Mouse (Mus musculus) liver, adult 2 months (tissue): ENCODE data around the gene Slc12a7. TPM values are rescaled to one million over a fixed set of nuclear protein-coding genes. Genes with fewer than 3 reads are reported as not detected.

Source experiments
- DNase-seq: peaks from one replicate; pipeline ENCODE4 v3.0.0-alpha.2; 2011; ENCODE audit warnings: low read depth, low spot score; ENCODE audit errors: extremely low read depth
- H3K27ac ChIP-seq: fragments of 200-500 bp; replicated peaks from 2 replicates; pipeline ENCODE4 v1.5.1; 2012; ENCODE audit warnings: low read depth, mild to moderate bottlenecking, control low read depth, inconsistent platforms, low read length; ENCODE audit not compliant: insufficient read depth
- H3K27me3 ChIP-seq: fragments of 200-500 bp; 2 replicates; pipeline ENCODE4 v1.6.1; 2012; ENCODE audit warnings: mild to moderate bottlenecking, moderate library complexity, low read length, inconsistent platforms; ENCODE audit not compliant: control insufficient read depth, insufficient read depth
- H3K36me3 ChIP-seq: fragments of 200-500 bp; 2 replicates; pipeline ENCODE4 v1.6.1; 2012; ENCODE audit warnings: low read length, inconsistent platforms; ENCODE audit not compliant: control insufficient read depth, insufficient read depth
- H3K4me1 ChIP-seq: fragments of 200-500 bp; 2 replicates; pipeline ENCODE4 v1.6.1; 2011; ENCODE audit warnings: low read length; ENCODE audit not compliant: control insufficient read depth, insufficient read depth
- H3K4me3 ChIP-seq: fragments of 200-500 bp; 2 replicates; pipeline ENCODE4 v1.5.1; 2011; ENCODE audit warnings: low read depth, mild to moderate bottlenecking, control low read depth, low read length, moderate library complexity; ENCODE audit not compliant: insufficient read depth
- H3K79me2 ChIP-seq: fragments of 200-500 bp; 2 replicates; pipeline ENCODE4 v1.6.1; 2012; ENCODE audit warnings: inconsistent platforms, mild to moderate bottlenecking, low read length, moderate library complexity; ENCODE audit not compliant: control insufficient read depth, insufficient read depth
- H3K9ac ChIP-seq: fragments of 200-500 bp; 2 replicates; pipeline ENCODE4 v1.6.1; 2012; ENCODE audit warnings: low read depth, mild to moderate bottlenecking, control low read depth, inconsistent platforms, low read length
- CTCF ChIP-seq: fragments of 200-500 bp; IDR thresholded peaks from 2 replicates; pipeline ENCODE4 v1.5.1; 2011; ENCODE audit warnings: low read depth, low read length, control low read depth
- POLR2A ChIP-seq: fragments of 200-500 bp; IDR thresholded peaks from 2 replicates; pipeline ENCODE4 v1.6.1; 2011; ENCODE audit warnings: low read length, control low read depth; ENCODE audit not compliant: insufficient read depth; ENCODE audit errors: extremely low read depth
- WGBS: fragments of 180-500 bp; shearing (Covaris S2); methylation state at CpG from one replicate; pipeline ENCODE4 v1.1.7; 2018; 5-methylcytosine and 5-hydroxymethylcytosine counted together
- polyA plus RNA-seq: library from polyadenylated mRNA; depleted of rRNA; stranded (reverse); fragments of >200 nt; gene quantifications from 2 replicates; pipeline ENCODE4 v1.2.3, GENCODE M21; 2012
- total RNA-seq: library from RNA; depleted of rRNA; stranded (reverse); fragments of >200 nt; gene quantifications from 2 replicates; pipeline ENCODE4 v1.2.3, GENCODE M21; 2014

The Slc12a7 gene
- total and polyA plus RNA-seq, 2 experiments, result 38.0 to 91.0 TPM

DNA sequence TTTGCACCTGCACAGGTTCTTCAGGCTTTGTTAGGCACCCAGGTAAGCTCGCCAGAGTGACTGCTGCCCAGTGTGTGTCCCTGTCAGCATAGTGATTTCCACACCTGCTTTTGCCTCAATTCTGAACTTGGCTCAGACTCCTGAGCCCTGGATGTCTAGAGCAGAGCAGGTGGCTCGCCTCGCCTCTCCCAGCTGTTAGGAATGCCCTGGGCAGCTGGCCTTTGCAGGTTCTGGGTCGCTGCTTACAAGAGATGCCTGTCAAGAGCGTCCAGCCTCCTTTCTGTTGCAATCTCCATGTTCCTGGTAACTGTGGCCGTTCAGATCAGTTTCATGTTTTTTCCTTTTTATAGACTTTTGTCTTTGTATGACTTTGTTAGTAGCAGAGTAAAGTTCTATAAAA is 83.4 kb downstream of the Slc12a7 start:
- Histone ChIP-seq H3K79me2 (no peaks in the 10 kb centered on the region), H3K36me3 (peaks cover 26% of the 10 kb centered on the region; the same call in 1 of the 2 replicates), H3K4me3 (no peak overlapping the region), H3K27ac (no peak overlapping the region), H3K27me3 (no peaks in the 10 kb centered on the region), H3K4me1 (no peaks in the 10 kb centered on the region), H3K9ac (no peak overlapping the region)
- DNase-seq, result peak; percentile 28
- TF ChIP-seq POLR2A (no peak), CTCF (no peak)
- WGBS, result 66% methylated on average over 6 of the region's 6 CpGs

DNA sequence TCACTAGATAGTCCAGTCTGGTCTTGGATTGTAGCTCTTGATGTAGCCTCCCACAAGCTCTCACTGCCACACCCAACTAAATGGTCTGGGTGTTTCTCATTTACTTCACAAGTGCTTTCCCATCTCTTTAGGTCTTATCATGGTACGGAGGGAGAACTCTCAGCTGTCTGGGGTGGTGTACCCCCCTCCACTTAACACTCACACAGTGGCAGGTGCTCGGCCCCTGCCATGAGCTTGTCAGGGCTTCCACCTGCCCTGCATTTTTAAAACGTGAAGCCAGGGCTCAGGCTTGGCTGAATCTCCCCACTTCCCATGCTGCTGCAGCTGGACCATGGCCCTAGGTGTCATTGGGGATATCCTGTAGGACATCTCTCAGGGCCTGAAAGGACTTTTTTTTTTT is 86.0 kb downstream of the Slc12a7 start:
- DNase-seq, result no peak
- Histone ChIP-seq H3K9ac (no peak overlapping the region), H3K4me3 (no peak overlapping the region), H3K27ac (no peak overlapping the region), H3K4me1 (peaks cover 4% of the 10 kb centered on the region; the same call in 1 of the 2 replicates), H3K36me3 (peaks cover 9% of the 10 kb centered on the region; the same call in 1 of the 2 replicates), H3K27me3 (no peaks in the 10 kb centered on the region), H3K79me2 (no peaks in the 10 kb centered on the region)
- TF ChIP-seq CTCF, result no peak
- TF ChIP-seq POLR2A, result no peak
- 69% methylated on average over 3 of the region's 3 CpGs for WGBS

DNA sequence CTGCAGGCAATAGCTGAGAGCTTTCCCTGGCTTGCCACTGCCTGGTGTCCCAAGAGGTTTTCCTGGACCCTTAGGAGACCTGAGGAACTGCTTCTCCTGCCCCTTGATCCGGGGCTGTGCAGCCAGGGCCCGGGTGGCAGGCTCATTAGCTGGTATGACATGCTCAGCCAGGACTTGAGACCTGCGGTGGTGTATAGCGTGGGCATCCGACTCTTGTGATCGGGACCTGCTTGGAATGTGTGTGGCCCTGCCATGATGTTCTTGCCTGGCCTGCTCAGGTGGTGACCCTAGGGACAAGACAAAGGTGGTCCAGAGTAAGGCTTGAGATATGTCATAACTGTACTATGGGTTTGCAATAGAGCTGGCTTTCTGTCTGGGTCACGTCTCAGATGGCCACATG is 88.4 kb downstream of the Slc12a7 start:
- DNase-seq, result no peak
- no peaks in the 10 kb centered on the region for H3K36me3 ChIP-seq

DNA sequence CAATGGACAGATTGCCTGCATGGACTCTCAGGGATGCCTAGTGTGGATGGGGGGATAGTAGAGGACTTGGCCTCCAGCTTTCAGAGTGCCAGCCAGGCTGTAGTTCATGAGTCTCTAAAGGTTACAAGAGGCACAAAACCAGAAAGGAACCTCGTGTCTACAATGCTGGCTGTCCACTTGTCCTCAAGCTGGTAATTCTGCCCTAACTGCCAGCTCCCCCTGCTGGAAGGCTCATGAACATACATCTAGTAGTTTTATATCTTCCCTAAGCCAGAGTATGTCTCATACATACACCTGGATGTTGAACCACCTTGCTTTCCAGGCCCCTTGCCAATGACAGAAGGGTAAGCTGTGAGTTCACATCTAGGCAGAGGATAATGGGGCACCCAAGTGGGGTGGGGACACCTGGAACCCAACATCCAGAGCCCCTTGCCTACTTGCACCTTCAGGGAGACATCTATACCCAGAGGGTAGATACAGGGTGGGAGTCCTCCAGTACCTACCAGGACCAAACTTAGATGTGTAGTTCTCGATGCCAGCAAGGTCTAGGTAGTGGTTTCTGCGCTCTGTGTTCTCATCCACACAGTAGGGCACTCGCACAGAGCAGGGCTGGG is 89.4 kb downstream of the Slc12a7 start:
- Histone ChIP-seq H3K4me3 (no peak overlapping the region), H3K27ac (no peak overlapping the region), H3K36me3 (no peaks in the 10 kb centered on the region), H3K79me2 (no peaks in the 10 kb centered on the region), H3K4me1 (peaks cover 5% of the 10 kb centered on the region; the same call in 1 of the 2 replicates), H3K9ac (no peak overlapping the region), H3K27me3 (no peaks in the 10 kb centered on the region)
- no peak for TF ChIP-seq POLR2A
- TF ChIP-seq CTCF, result peak; percentile 70; the same call in 1 of the 2 replicates
- WGBS, result 63% methylated on average over 4 of the region's 4 CpGs
- peak; percentile 65 for DNase-seq

More for the DNA sequence above, 88.4 kb downstream of the Slc12a7 start:
- H3K27me3 ChIP-seq, result no peaks in the 10 kb centered on the region
- H3K9ac ChIP-seq, result no peak overlapping the region
- no peaks in the 10 kb centered on the region for H3K79me2 ChIP-seq
- no peak overlapping the region for H3K4me3 ChIP-seq
- H3K27ac ChIP-seq, result no peak overlapping the region
- no peak for TF ChIP-seq CTCF
- no peak for TF ChIP-seq POLR2A
- peaks cover 5% of the 10 kb centered on the region; the same call in 1 of the 2 replicates for H3K4me1 ChIP-seq
- 90% methylated on average over 7 of the region's 7 CpGs for WGBS

DNA sequence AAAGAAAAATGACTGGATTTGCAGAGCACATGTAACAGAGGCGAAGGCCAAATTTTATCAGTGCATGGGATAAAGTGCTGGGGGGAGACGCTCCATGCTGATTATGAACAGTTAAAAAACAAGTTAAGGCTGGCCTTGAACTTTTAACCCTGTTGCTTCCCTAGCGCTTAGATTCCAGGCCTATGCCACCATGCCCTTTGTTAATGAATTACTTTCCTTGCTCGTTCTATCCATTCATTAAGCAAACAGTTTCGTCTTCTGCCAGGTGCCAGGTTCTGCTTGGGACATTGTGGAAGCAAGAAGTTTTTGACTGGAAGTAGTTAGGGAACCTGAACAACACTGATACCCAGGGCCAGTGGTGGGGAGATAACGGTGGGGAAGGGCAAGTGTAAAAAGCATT is 90.8 kb downstream of the Slc12a7 start:
- Histone ChIP-seq H3K4me1 (peaks cover 5% of the 10 kb centered on the region; the same call in 1 of the 2 replicates), H3K36me3 (no peaks in the 10 kb centered on the region), H3K4me3 (no peak overlapping the region), H3K27me3 (no peaks in the 10 kb centered on the region), H3K27ac (no peak overlapping the region), H3K9ac (no peak overlapping the region), H3K79me2 (no peaks in the 10 kb centered on the region)
- DNase-seq, result peak; percentile 88
- no peak for TF ChIP-seq POLR2A
- TF ChIP-seq CTCF, result no peak
- WGBS, result 20% methylated on average over 6 of the region's 6 CpGs

DNA sequence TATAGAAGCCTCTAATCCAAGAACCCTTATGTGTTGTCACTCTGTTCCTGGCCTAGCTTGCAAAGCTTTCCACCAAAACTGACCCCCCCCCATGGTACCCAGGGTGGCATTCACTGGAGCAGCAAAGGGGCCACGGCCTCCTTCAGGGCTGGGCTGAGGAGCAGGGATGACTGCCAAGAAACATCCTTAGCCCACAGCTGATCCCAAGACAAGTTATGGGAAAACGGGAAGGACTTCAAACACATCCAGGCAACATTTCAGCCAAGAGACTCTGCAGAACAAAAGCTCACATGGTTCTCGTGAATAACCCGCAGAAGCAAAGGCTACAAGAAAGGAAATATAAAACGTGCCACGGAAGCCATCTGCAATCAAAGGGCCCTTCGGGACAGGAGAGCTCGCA is 94.3 kb downstream of the Slc12a7 start:
- Histone ChIP-seq H3K36me3 (no peaks in the 10 kb centered on the region), H3K27me3 (no peaks in the 10 kb centered on the region), H3K79me2 (no peaks in the 10 kb centered on the region), H3K9ac (no peak overlapping the region), H3K4me1 (peaks cover 5% of the 10 kb centered on the region; the same call in 1 of the 2 replicates), H3K4me3 (no peak overlapping the region), H3K27ac (no peak overlapping the region)
- 89% methylated on average over 8 of the region's 8 CpGs for WGBS
- TF ChIP-seq CTCF (no peak), POLR2A (no peak)
- no peak for DNase-seq
